Comparison of ENCODE assay signal across 24 mouse cellular contexts in the genomic region with DNA sequence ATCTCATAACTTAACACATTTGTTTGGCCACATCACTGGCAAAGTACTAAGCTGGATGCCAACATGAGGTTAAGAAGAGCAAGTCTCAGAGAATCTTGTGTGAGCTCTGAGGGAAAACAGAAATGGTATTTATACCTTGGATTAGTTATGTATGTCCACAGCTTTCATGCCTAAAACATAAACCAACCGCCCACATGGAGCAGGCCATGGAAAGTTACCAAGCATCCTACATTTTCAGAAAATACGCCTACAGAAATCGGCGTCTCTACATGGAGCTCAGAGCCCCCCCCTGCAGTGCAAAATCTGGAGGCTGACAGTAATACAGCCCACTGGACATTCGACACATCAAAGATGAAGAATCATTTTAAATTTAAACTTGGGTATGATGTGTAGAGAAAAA. TPM values are rescaled to one million over a fixed set of nuclear protein-coding genes. Genes with fewer than 3 reads are reported as not detected.
"Had no signal": no experiment of that assay in that cellular context is flagged by ENCODE, and none has a peak within 500 bp of the region (broad histone marks: within the 10 kb centered on the region; RNA-seq: fewer than 3 reads in every experiment).

No protein-coding gene starts in this region.

- H3K36me3 ChIP-seq: intestine, embryonic 15.5 days; limb, embryonic 15.5 days had no signal

- H3K9ac ChIP-seq: intestine, embryonic 15.5 days; limb, embryonic 12.5 days; limb, embryonic 15.5 days; liver, embryonic 14.5 days; liver, postnatal 0 days; lung, embryonic 14.5 days; midbrain, embryonic 13.5 days had no signal

- H3K9me3 ChIP-seq: intestine, embryonic 15.5 days; limb, embryonic 12.5 days; limb, embryonic 15.5 days; midbrain, embryonic 13.5 days had no signal

- DNase-seq: kidney, adult 18-20 months; kidney, adult 9 months; kidney, postnatal 14 days; kidney, postnatal 4 days; liver, postnatal 0 days; lung, embryonic 14.5 days; thymus, adult 2 months; thymus, postnatal 14 days; thymus, postnatal 4 days had no signal

- H3K4me2 ChIP-seq: intestine, embryonic 15.5 days; limb, embryonic 12.5 days; limb, embryonic 15.5 days; liver, embryonic 11.5 days; lung, embryonic 14.5 days; midbrain, embryonic 13.5 days had no signal

- H3K27ac ChIP-seq: intestine, embryonic 15.5 days; limb, embryonic 12.5 days; limb, embryonic 15.5 days; liver, embryonic 14.5 days; macrophage; midbrain, embryonic 13.5 days had no signal

- H3K4me3 ChIP-seq: intestine, embryonic 15.5 days; limb, embryonic 12.5 days; limb, embryonic 15.5 days; midbrain, embryonic 13.5 days had no signal

- ATAC-seq: intestine, embryonic 15.5 days; liver, postnatal 0 days; lung, postnatal 0 days; midbrain, embryonic 13.5 days; midbrain, embryonic 16.5 days had no signal

- H3K4me1 ChIP-seq: intestine, embryonic 15.5 days; limb, embryonic 12.5 days; limb, embryonic 15.5 days; midbrain, embryonic 13.5 days had no signal

- H3K27me3 ChIP-seq: intestine, embryonic 15.5 days; limb, embryonic 12.5 days; limb, embryonic 15.5 days; midbrain, embryonic 13.5 days had no signal

RNA-seq across cellular contexts. Expression of a gene that starts 10.1 kb away (rescaled TPM):
- polyA plus RNA-seq: macrophage had no signal

RNA-seq across cellular contexts. Expression of a gene that starts 20.1 kb away (rescaled TPM):
- total RNA-seq: megakaryocyte, adult 5-6 weeks had no signal
- polyA plus RNA-seq: macrophage had no signal

RNA-seq across cellular contexts. Expression of a gene that starts 37.3 kb away (rescaled TPM):
- total RNA-seq: layer of hippocampus, adult 18-20 months; layer of hippocampus, postnatal 14 days; megakaryocyte, adult 5-6 weeks had no signal
- polyA plus RNA-seq: liver, embryonic 11.5 days; liver, embryonic 14.5 days; lung, postnatal 0 days; macrophage; midbrain, embryonic 16.5 days; small intestine, adult 2 months; spleen, adult 2 months; testis, adult 2 months had no signal
